Mouse (Mus musculus): Measurements from ENCODE around the gene Neu3. TPM values are rescaled to one million over a fixed set of nuclear protein-coding genes. Genes with fewer than 3 reads are reported as not detected.
"Not testable (repeated sequence)": the region's sequence is repeated elsewhere in the genome, so short reads cannot be mapped to it uniquely, and the experiment has no call there.

The Neu3 gene
- polyA plus RNA-seq, 1 experiment from 2014 or later, result 5.3 TPM

- Histone ChIP-seq H3K36me3 (no peaks in the 10 kb centered on the region), H3K9ac (no peak overlapping the region), H3K27me3 (no peaks in the 10 kb centered on the region), H3K27ac (no peak overlapping the region), H3K4me3 (no peak overlapping the region), H3K4me1 (peaks cover 14% of the 10 kb centered on the region; the same call in 1 of the 2 replicates), H3K4me2 (0 out of 2 replicates have a peak overlapping the region, but pooled peaks have one; percentile 6), H3K9me3 (no peaks in the 10 kb centered on the region)
- 64% methylated on average over 6 of the region's 6 CpGs for WGBS
- ATAC-seq (ENCODE audit: borderline replicate concordance, extremely low read depth, low FRiP score, low TSS enrichment), result no peak
Observed at GRCm38 (mm10) chr7:99826096-99826495, 2.1 kb downstream of the Neu3 start.

- no peak for ATAC-seq (ENCODE audit: borderline replicate concordance, extremely low read depth, low FRiP score, low TSS enrichment)
- WGBS, result 80% methylated on average over 9 of the region's 9 CpGs
- no peak overlapping the region for H3K4me2 ChIP-seq
- H3K36me3 ChIP-seq, result no peaks in the 10 kb centered on the region
- no peak overlapping the region for H3K4me3 ChIP-seq
- no peaks in the 10 kb centered on the region for H3K27me3 ChIP-seq
- no peak overlapping the region for H3K9ac ChIP-seq
- no peak overlapping the region for H3K27ac ChIP-seq
- H3K4me1 ChIP-seq, result peaks cover 14% of the 10 kb centered on the region; the same call in 1 of the 2 replicates
- no peaks in the 10 kb centered on the region for H3K9me3 ChIP-seq
Observed at GRCm38 (mm10) chr7:99825511-99825910, 2.7 kb downstream of the Neu3 start.

GRCm38 (mm10) chr7:99824649-99825483, 3.4 kb downstream of the Neu3 start:
- Histone ChIP-seq H3K9ac (no peak overlapping the region), H3K4me3 (no peak overlapping the region), H3K4me1 (peaks cover 14% of the 10 kb centered on the region; the same call in 1 of the 2 replicates), H3K36me3 (no peaks in the 10 kb centered on the region), H3K9me3 (no peaks in the 10 kb centered on the region), H3K27ac (no peak overlapping the region), H3K27me3 (no peaks in the 10 kb centered on the region), H3K4me2 (peak overlapping the region; percentile 24; the same call in 1 of the 2 replicates)
- 53% methylated on average over 16 of the region's 16 CpGs for WGBS
- ATAC-seq (ENCODE audit: borderline replicate concordance, extremely low read depth, low FRiP score, low TSS enrichment), result no peak

GRCm38 (mm10) chr7:99823045-99823663, 5.1 kb downstream of the Neu3 start:
- H3K4me3 ChIP-seq, result no peak overlapping the region
- 86% methylated on average over 10 of the region's 10 CpGs for WGBS
- H3K27me3 ChIP-seq, result no peaks in the 10 kb centered on the region
- peaks cover 11% of the 10 kb centered on the region; the same call in 1 of the 2 replicates for H3K4me1 ChIP-seq
- H3K9me3 ChIP-seq, result no peaks in the 10 kb centered on the region
- no peak; the same call in 1 of the 2 replicates for ATAC-seq (ENCODE audit: borderline replicate concordance, extremely low read depth, low FRiP score, low TSS enrichment)
- no peak overlapping the region for H3K4me2 ChIP-seq
- no peak overlapping the region for H3K27ac ChIP-seq
- H3K9ac ChIP-seq, result no peak overlapping the region
- H3K36me3 ChIP-seq, result no peaks in the 10 kb centered on the region

GRCm38 (mm10) chr7:99822426-99822825, 5.8 kb downstream of the Neu3 start:
- Histone ChIP-seq H3K4me2 (no peak overlapping the region), H3K4me3 (no peak overlapping the region), H3K36me3 (no peaks in the 10 kb centered on the region), H3K27ac (no peak overlapping the region), H3K9ac (no peak overlapping the region), H3K9me3 (no peaks in the 10 kb centered on the region), H3K27me3 (no peaks in the 10 kb centered on the region), H3K4me1 (peaks cover 8% of the 10 kb centered on the region; the same call in 1 of the 2 replicates)
- 58% methylated on average over 5 of the region's 5 CpGs for WGBS
- no peak for ATAC-seq (ENCODE audit: borderline replicate concordance, extremely low read depth, low FRiP score, low TSS enrichment)

GRCm38 (mm10) chr7:99821953-99822352, 6.3 kb downstream of the Neu3 start:
- no peak overlapping the region for H3K4me2 ChIP-seq
- ATAC-seq (ENCODE audit: borderline replicate concordance, extremely low read depth, low FRiP score, low TSS enrichment), result no peak
- H3K9me3 ChIP-seq, result no peaks in the 10 kb centered on the region
- H3K9ac ChIP-seq, result no peak overlapping the region
- H3K27ac ChIP-seq, result no peak overlapping the region
- 74% methylated on average over 2 of the region's 2 CpGs for WGBS
- no peak overlapping the region for H3K4me3 ChIP-seq
- H3K27me3 ChIP-seq, result no peaks in the 10 kb centered on the region
- H3K4me1 ChIP-seq, result peaks cover 8% of the 10 kb centered on the region; the same call in 1 of the 2 replicates
- H3K36me3 ChIP-seq, result no peaks in the 10 kb centered on the region

GRCm38 (mm10) chr7:99818181-99818725, 10.0 kb downstream of the Neu3 start:
- not testable (repeated sequence) for H3K27ac ChIP-seq; ATAC-seq (ENCODE audit: borderline replicate concordance, extremely low read depth, low FRiP score, low TSS enrichment); H3K4me3 ChIP-seq; H3K36me3 ChIP-seq; H3K9ac ChIP-seq; H3K9me3 ChIP-seq; H3K4me1 ChIP-seq; H3K27me3 ChIP-seq
- 21% methylated on average over 9 of the region's 9 CpGs for WGBS
- H3K4me2 ChIP-seq, result peak overlapping the region; percentile 13; the same call in 1 of the 2 replicates

- Histone ChIP-seq H3K36me3 (0 out of 2 replicates have a peak, but pooled peaks cover 9% of the 10 kb centered on the region), H3K27me3 (no peaks in the 10 kb centered on the region), H3K9me3 (no peaks in the 10 kb centered on the region), H3K9ac (no peak overlapping the region), H3K4me3 (no peak overlapping the region), H3K4me1 (no peaks in the 10 kb centered on the region), H3K4me2 (no peak overlapping the region), H3K27ac (no peak overlapping the region)
- 88% methylated on average over 11 of the region's 11 CpGs for WGBS
- ATAC-seq (ENCODE audit: borderline replicate concordance, extremely low read depth, low FRiP score, low TSS enrichment), result no peak
Observed at GRCm38 (mm10) chr7:99813394-99813793, 14.8 kb downstream of the Neu3 start.

GRCm38 (mm10) chr7:99811661-99812060, 16.6 kb downstream of the Neu3 start:
- Histone ChIP-seq H3K4me1 (no peaks in the 10 kb centered on the region), H3K9me3 (no peaks in the 10 kb centered on the region), H3K36me3 (0 out of 2 replicates have a peak, but pooled peaks cover 9% of the 10 kb centered on the region), H3K4me2 (no peak overlapping the region), H3K9ac (no peak overlapping the region), H3K27ac (no peak overlapping the region), H3K27me3 (no peaks in the 10 kb centered on the region), H3K4me3 (no peak overlapping the region)
- no peak for ATAC-seq (ENCODE audit: borderline replicate concordance, extremely low read depth, low FRiP score, low TSS enrichment)
- 87% methylated on average over 4 of the region's 4 CpGs for WGBS

GRCm38 (mm10) chr7:99810814-99811213, 17.4 kb downstream of the Neu3 start:
- no peak overlapping the region for H3K27ac ChIP-seq
- no peak overlapping the region for H3K4me2 ChIP-seq
- H3K9me3 ChIP-seq, result no peaks in the 10 kb centered on the region
- H3K4me1 ChIP-seq, result no peaks in the 10 kb centered on the region
- no peak overlapping the region for H3K9ac ChIP-seq
- ATAC-seq (ENCODE audit: borderline replicate concordance, extremely low read depth, low FRiP score, low TSS enrichment), result no peak
- 90% methylated on average over 2 of the region's 2 CpGs for WGBS
- 0 out of 2 replicates have a peak, but pooled peaks cover 9% of the 10 kb centered on the region for H3K36me3 ChIP-seq
- no peak overlapping the region for H3K4me3 ChIP-seq
- H3K27me3 ChIP-seq, result no peaks in the 10 kb centered on the region

GRCm38 (mm10) chr7:99807043-99807442, 21.2 kb downstream of the Neu3 start:
- not testable (repeated sequence) for H3K27me3 ChIP-seq; H3K4me2 ChIP-seq; ATAC-seq (ENCODE audit: borderline replicate concordance, extremely low read depth, low FRiP score, low TSS enrichment); H3K4me1 ChIP-seq; H3K36me3 ChIP-seq; H3K4me3 ChIP-seq; H3K9ac ChIP-seq; H3K9me3 ChIP-seq; H3K27ac ChIP-seq
- WGBS, result 32% methylated on average over 7 of the region's 7 CpGs

- WGBS, result 67% methylated on average over 1 of the region's 1 CpGs
- no peaks in the 10 kb centered on the region for H3K27me3 ChIP-seq
- H3K27ac ChIP-seq, result no peak overlapping the region
- H3K9ac ChIP-seq, result no peak overlapping the region
- H3K4me3 ChIP-seq, result no peak overlapping the region
- no peaks in the 10 kb centered on the region for H3K9me3 ChIP-seq
- H3K4me2 ChIP-seq, result no peak overlapping the region
- no peaks in the 10 kb centered on the region for H3K36me3 ChIP-seq
- ATAC-seq (ENCODE audit: borderline replicate concordance, extremely low read depth, low FRiP score, low TSS enrichment), result no peak
- H3K4me1 ChIP-seq, result no peaks in the 10 kb centered on the region
Observed at GRCm38 (mm10) chr7:99805340-99805739, 22.9 kb downstream of the Neu3 start.
